Mouse (Mus musculus) heart, embryonic 15.5 days (tissue): ENCODE data around the gene Kpnb1. TPM values are rescaled to one million over a fixed set of nuclear protein-coding genes. Genes with fewer than 3 reads are reported as not detected.
A peak's percentile ranks its signal among the peaks of the same experiment; 100 is the strongest.

Source experiments
- ATAC-seq: fragments of 200-750 bp; cut with Nextera tagmentation; replicated peaks from 2 replicates; pipeline ENCODE4 v1.8.0; 2017; ENCODE audit warnings: low read depth, moderate TSS enrichment; ENCODE audit not compliant: insufficient number of reproducible peaks, insufficient read depth, low FRiP score
- H3K27ac ChIP-seq: fragments of 300-500 bp; sonication (generic); 2 replicates; pipeline ENCODE4 v1.5.1; 2015; ENCODE audit warnings: mild to moderate bottlenecking, inconsistent platforms
- H3K27me3 ChIP-seq: fragments of 300-500 bp; sonication (generic); 2 replicates; pipeline ENCODE4 v1.6.1; 2015; ENCODE audit warnings: inconsistent platforms
- H3K36me3 ChIP-seq: fragments of 300-500 bp; sonication (generic); 2 replicates; pipeline ENCODE4 v1.6.1; 2015; ENCODE audit warnings: mild to moderate bottlenecking, inconsistent platforms
- H3K4me1 ChIP-seq: fragments of 300-500 bp; sonication (generic); replicated peaks from 2 replicates; pipeline ENCODE4 v1.6.1; 2015; ENCODE audit warnings: inconsistent platforms
- H3K4me2 ChIP-seq: fragments of 300-500 bp; sonication (generic); 2 replicates; pipeline ENCODE4 v1.6.1; 2015; ENCODE audit warnings: inconsistent platforms, mild to moderate bottlenecking, moderate library complexity
- H3K4me3 ChIP-seq: fragments of 300-500 bp; sonication (generic); 2 replicates; pipeline ENCODE4 v1.5.1; 2015; ENCODE audit warnings: mild to moderate bottlenecking, inconsistent platforms
- H3K9ac ChIP-seq: fragments of 300-500 bp; sonication (generic); 2 replicates; pipeline ENCODE4 v1.6.1; 2015; ENCODE audit warnings: mild to moderate bottlenecking, inconsistent platforms
- H3K9me3 ChIP-seq: fragments of 300-500 bp; sonication (generic); replicated peaks from 2 replicates; pipeline ENCODE4 v1.6.1; 2016; ENCODE audit warnings: inconsistent platforms
- WGBS: fragments of 180-500 bp; shearing (Covaris S2); methylation state at CpG from one replicate; pipeline ENCODE4 v1.1.7; 2015; ENCODE audit warnings: mixed read lengths; 5-methylcytosine and 5-hydroxymethylcytosine counted together
- polyA plus RNA-seq: library from polyadenylated mRNA; unstranded; fragments of >200 nt; fragmentation: Nextera tagmentation; extraction: Ambion mirVana; gene quantifications from 2 replicates; pipeline ENCODE4 v1.2.1, GENCODE M21; 2015

The Kpnb1 gene
- polyA plus RNA-seq, 1 experiment from 2014 or later, result 29.5 TPM

- H3K9me3 ChIP-seq, result no peaks in the 10 kb centered on the region
- peak within 1 kb of the TSS; percentile 77 for H3K9ac ChIP-seq
- H3K4me2 ChIP-seq, result peak within 1 kb of the TSS; percentile 98
- WGBS, result under 1% methylated on average over 35 of the region's 64 CpGs
- peaks cover 49% of the 10 kb centered on the region for H3K4me1 ChIP-seq
- H3K27me3 ChIP-seq, result 0 out of 2 replicates have a peak, but pooled peaks cover 3% of the 10 kb centered on the region
- H3K4me3 ChIP-seq, result peak within 1 kb of the TSS; percentile 88
- H3K36me3 ChIP-seq, result peaks cover 9% of the 10 kb centered on the region; the same call in 1 of the 2 replicates
- ATAC-seq, result peak; percentile 3; the same call in 1 of the 2 replicates
- peak within 1 kb of the TSS; percentile 92 for H3K27ac ChIP-seq
Measured at GRCm38 (mm10) chr11:97151343-97151801, 36.3 kb downstream of the Kpnb1 start, which contains the start of gene Tbkbp1. Gene Tbkbp1 (minus strand): TSS chr11:97151495.

GRCm38 (mm10) chr11:97150411-97151330 lies 37.0 kb downstream of the Kpnb1 start:
- ATAC-seq, result peak; percentile 63
- WGBS, result under 1% methylated on average over 82 of the region's 102 CpGs
- peak overlapping the region; percentile 98 for H3K4me2 ChIP-seq

GRCm38 (mm10) chr11:97149995-97150410 lies 37.7 kb downstream of the Kpnb1 start:
- Histone ChIP-seq H3K9me3 (no peaks in the 10 kb centered on the region), H3K27me3 (0 out of 2 replicates have a peak, but pooled peaks cover 3% of the 10 kb centered on the region), H3K4me2 (peak overlapping the region; percentile 98), H3K4me1 (peaks cover 56% of the 10 kb centered on the region), H3K4me3 (peak overlapping the region; percentile 88), H3K36me3 (0 out of 2 replicates have a peak, but pooled peaks cover 3% of the 10 kb centered on the region), H3K9ac (peak overlapping the region; percentile 77), H3K27ac (peak overlapping the region; percentile 92)
- 4% methylated on average over 14 of the region's 14 CpGs for WGBS
- ATAC-seq, result peak; percentile 57

More at GRCm38 (mm10) chr11:97150411-97151330, 37.0 kb downstream of the Kpnb1 start:
- peaks cover 54% of the 10 kb centered on the region for H3K4me1 ChIP-seq
- no peaks in the 10 kb centered on the region for H3K9me3 ChIP-seq
- H3K27ac ChIP-seq, result peak overlapping the region; percentile 92
- H3K4me3 ChIP-seq, result peak overlapping the region; percentile 88
- 0 out of 2 replicates have a peak, but pooled peaks cover 3% of the 10 kb centered on the region for H3K27me3 ChIP-seq
- H3K9ac ChIP-seq, result peak overlapping the region; percentile 77
- peaks cover 9% of the 10 kb centered on the region; the same call in 1 of the 2 replicates for H3K36me3 ChIP-seq

DNA sequence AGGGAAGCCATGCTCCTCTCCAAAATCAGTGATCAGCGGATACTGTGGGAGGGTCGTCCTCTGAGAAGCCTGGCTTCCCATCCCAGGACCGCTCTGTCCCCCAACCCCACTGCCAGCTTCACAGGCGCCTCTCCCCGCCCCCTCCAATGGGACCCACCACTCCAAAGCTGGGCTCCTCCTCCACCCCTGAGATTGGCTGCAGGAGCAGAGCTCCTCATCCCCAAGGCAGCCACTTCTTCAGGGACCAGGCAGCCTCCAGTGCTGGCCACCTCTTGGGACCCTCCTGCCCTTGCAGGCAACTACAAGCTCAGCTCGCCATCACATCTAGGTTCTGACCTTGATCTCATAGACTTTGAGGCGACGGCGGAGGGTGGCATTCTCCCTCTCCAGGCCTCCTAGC lies 38.7 kb downstream of the Kpnb1 start:
- peak overlapping the region; percentile 98 for H3K4me2 ChIP-seq
- H3K36me3 ChIP-seq, result no peaks in the 10 kb centered on the region
- H3K4me3 ChIP-seq, result peak overlapping the region; percentile 88
- peak overlapping the region; percentile 92 for H3K27ac ChIP-seq
- no peak overlapping the region for H3K9ac ChIP-seq
- peaks cover 56% of the 10 kb centered on the region for H3K4me1 ChIP-seq
- no peaks in the 10 kb centered on the region for H3K9me3 ChIP-seq
- 46% methylated on average over 9 of the region's 9 CpGs for WGBS
- 0 out of 2 replicates have a peak, but pooled peaks cover 3% of the 10 kb centered on the region for H3K27me3 ChIP-seq
- ATAC-seq, result no peak

- ATAC-seq, result no peak
- no peaks in the 10 kb centered on the region for H3K9me3 ChIP-seq
- WGBS, result 40% methylated on average over 12 of the region's 12 CpGs
- no peak overlapping the region for H3K9ac ChIP-seq
- peaks cover 56% of the 10 kb centered on the region for H3K4me1 ChIP-seq
- H3K36me3 ChIP-seq, result no peaks in the 10 kb centered on the region
- H3K4me3 ChIP-seq, result peak overlapping the region; percentile 88
- H3K27ac ChIP-seq, result peak overlapping the region; percentile 92; the same call in 1 of the 2 replicates
- peak overlapping the region; percentile 98 for H3K4me2 ChIP-seq
- H3K27me3 ChIP-seq, result 0 out of 2 replicates have a peak, but pooled peaks cover 3% of the 10 kb centered on the region
Measured at GRCm38 (mm10) chr11:97148591-97148990, 39.1 kb downstream of the Kpnb1 start.

DNA sequence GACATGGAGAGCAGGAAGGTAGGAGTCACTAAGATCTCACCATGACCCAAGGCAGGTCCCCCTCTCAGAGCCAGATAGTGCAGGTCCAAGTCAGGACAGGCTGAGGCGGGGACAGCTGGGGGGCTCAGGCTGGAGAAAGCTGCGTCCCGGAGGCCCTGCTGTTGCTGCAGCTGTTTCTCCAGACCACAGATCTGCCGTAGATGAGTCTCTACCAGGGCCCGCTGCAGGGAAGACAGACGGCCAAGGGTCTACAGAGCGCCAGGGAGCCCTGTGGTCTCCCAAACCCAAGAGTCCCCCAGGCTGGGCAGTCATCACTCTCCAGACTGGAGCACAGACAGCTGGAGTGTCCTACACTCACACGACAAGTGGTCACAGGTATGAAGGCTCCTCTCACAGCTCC lies 40.3 kb downstream of the Kpnb1 start:
- no peak for ATAC-seq
- H3K27me3 ChIP-seq, result 0 out of 2 replicates have a peak, but pooled peaks cover 3% of the 10 kb centered on the region
- H3K27ac ChIP-seq, result no peak overlapping the region
- H3K4me3 ChIP-seq, result 0 out of 2 replicates have a peak overlapping the region, but pooled peaks have one; percentile 1
- peaks cover 53% of the 10 kb centered on the region for H3K4me1 ChIP-seq
- no peaks in the 10 kb centered on the region for H3K9me3 ChIP-seq
- H3K4me2 ChIP-seq, result peak overlapping the region; percentile 98; the same call in 1 of the 2 replicates
- WGBS, result 72% methylated on average over 8 of the region's 8 CpGs
- no peak overlapping the region for H3K9ac ChIP-seq
- H3K36me3 ChIP-seq, result no peaks in the 10 kb centered on the region

DNA sequence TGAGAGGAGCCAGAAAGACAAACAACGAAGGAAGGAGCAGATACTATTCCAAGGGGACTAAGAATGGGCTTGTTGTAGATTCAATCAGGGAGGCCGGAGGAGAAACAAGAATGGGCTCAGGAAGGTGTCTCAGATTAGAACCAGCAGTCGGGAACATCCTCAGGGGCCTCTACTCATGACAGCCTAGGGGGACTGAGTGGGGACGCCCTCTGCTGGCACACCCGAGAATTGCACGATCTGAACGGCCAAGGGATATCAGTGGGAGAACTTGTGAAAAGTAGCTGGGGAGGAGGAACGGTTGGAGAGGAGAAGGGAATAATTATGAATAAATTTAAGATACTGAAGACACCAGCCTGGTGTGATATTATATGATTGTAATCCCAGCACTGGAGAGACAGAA lies 41.0 kb downstream of the Kpnb1 start:
- Histone ChIP-seq H3K36me3 (no peaks in the 10 kb centered on the region), H3K4me1 (peaks cover 47% of the 10 kb centered on the region), H3K4me2 (peak overlapping the region; percentile 42), H3K9ac (no peak overlapping the region), H3K27ac (no peak overlapping the region), H3K27me3 (peaks cover 3% of the 10 kb centered on the region; the same call in 1 of the 2 replicates), H3K9me3 (no peaks in the 10 kb centered on the region), H3K4me3 (0 out of 2 replicates have a peak overlapping the region, but pooled peaks have one; percentile 12)
- WGBS, result 9% methylated on average over 8 of the region's 8 CpGs
- ATAC-seq, result no peak

DNA sequence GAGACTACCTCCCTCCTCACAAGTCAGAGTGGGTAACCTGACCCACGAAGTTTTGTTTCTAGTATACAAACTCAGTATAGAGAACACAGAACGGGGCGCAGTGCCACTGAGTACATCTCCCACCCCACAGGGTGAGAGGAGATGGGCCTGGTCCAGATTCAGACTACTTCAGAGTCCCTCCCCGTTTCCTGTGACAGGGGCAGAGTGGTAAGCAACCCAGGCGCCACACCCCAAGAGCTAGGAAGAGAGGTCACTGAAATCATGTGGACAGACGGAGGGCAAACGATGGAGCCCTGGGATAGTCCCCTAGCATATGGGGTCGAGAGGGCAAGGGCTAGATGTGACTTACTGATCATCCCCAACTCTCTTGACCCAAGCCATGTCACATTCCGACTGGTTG lies 41.7 kb downstream of the Kpnb1 start:
- Histone ChIP-seq H3K4me2 (no peak overlapping the region), H3K27me3 (peaks cover 10% of the 10 kb centered on the region; the same call in 1 of the 2 replicates), H3K4me1 (peaks cover 44% of the 10 kb centered on the region), H3K9me3 (no peaks in the 10 kb centered on the region), H3K4me3 (no peak overlapping the region), H3K9ac (no peak overlapping the region), H3K36me3 (no peaks in the 10 kb centered on the region), H3K27ac (no peak overlapping the region)
- ATAC-seq, result no peak
- WGBS, result 67% methylated on average over 9 of the region's 9 CpGs

- Histone ChIP-seq H3K4me1 (peaks cover 43% of the 10 kb centered on the region), H3K4me3 (no peak overlapping the region), H3K9ac (no peak overlapping the region), H3K9me3 (no peaks in the 10 kb centered on the region), H3K4me2 (no peak overlapping the region), H3K27me3 (peaks cover 16% of the 10 kb centered on the region), H3K36me3 (no peaks in the 10 kb centered on the region), H3K27ac (no peak overlapping the region)
- ATAC-seq, result no peak
- 64% methylated on average over 2 of the region's 2 CpGs for WGBS
Measured at GRCm38 (mm10) chr11:97145320-97145719, 42.4 kb downstream of the Kpnb1 start.

GRCm38 (mm10) chr11:97143196-97143900 lies 44.3 kb downstream of the Kpnb1 start:
- peaks cover 29% of the 10 kb centered on the region for H3K27me3 ChIP-seq
- no peak overlapping the region for H3K4me3 ChIP-seq
- WGBS, result 71% methylated on average over 9 of the region's 9 CpGs
- peaks cover 37% of the 10 kb centered on the region for H3K4me1 ChIP-seq
- no peak overlapping the region for H3K9ac ChIP-seq
- no peaks in the 10 kb centered on the region for H3K9me3 ChIP-seq
- no peak overlapping the region for H3K4me2 ChIP-seq
- H3K27ac ChIP-seq, result no peak overlapping the region
- H3K36me3 ChIP-seq, result no peaks in the 10 kb centered on the region
- ATAC-seq, result no peak
